Mouse (Mus musculus) small intestine, adult 2 months (tissue): ENCODE results near the gene Lmo1.

Experiments
- CTCF ChIP-seq: fragments of 200-500 bp; IDR thresholded peaks from 2 replicates; pipeline ENCODE4 v1.5.1; 2012; ENCODE audit warnings: low read depth, mild to moderate bottlenecking, control low read depth, inconsistent platforms, low read length, moderate library complexity, mixed read lengths; ENCODE audit not compliant: insufficient replicate concordance, insufficient read length; ENCODE audit errors: extremely low read depth
- POLR2A ChIP-seq: fragments of 200-500 bp; IDR thresholded peaks from 2 replicates; pipeline ENCODE4 v1.6.1; 2012; ENCODE audit warnings: low read depth, mild to moderate bottlenecking, control low read depth, inconsistent platforms, low read length, moderate library complexity

GRCm38 (mm10) chr7:109129442-109129841, 45.6 kb downstream of the Lmo1 start:
- no peak for TF ChIP-seq CTCF
- no peak for TF ChIP-seq POLR2A
